Mouse (Mus musculus): ENCODE results near the gene Slc25a36.

GRCm38 (mm10) chr9:97027361-97027760 lies 83.6 kb downstream of the Slc25a36 start:
- TF ChIP-seq POLR2A (IDR thresholded peaks at IDR 0.05; ENCODE audit: control insufficient read depth, low read depth, low read length): no peak
- no peak for TF ChIP-seq CTCF (IDR thresholded peaks at IDR 0.05; ENCODE audit: control insufficient read depth, insufficient read depth, insufficient replicate concordance, low read depth, low read length)

All from testis, adult 2 months (tissue).